Mouse (Mus musculus): ENCODE measurements at regions not wholly inside any gene's neighbourhood (a gene's known extent, or its start where the extent isn't known, plus 50 kb on each side); places are given as distances from the start of the nearest gene placed in this dataset.
A peak's percentile ranks its signal among the peaks of the same experiment; 100 is the strongest.

- DNase-seq: no peak
These were observed 106.6 kb downstream of the Pdcd6ip start for GRCm38 (mm10) chr9:113601451-113601850.

DNA sequence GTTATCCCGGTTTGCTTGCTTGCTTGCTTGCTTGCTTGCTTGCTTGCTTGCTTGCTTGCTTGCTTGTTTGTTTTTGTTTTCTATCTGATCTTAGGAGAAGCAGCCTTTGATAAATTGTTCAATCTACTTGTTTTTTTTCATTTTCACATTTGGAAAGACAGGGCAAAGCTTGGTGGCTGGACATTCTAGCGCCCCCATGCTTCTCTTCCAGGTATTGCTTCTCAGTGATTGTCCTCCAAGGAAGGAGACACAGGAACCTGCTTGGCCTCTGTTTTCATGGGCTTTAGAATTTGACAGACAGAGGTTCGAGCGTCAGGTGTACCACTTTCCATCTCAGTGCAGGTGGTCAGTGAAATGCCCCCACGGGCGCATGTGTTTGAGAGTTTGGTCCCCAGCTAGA is 120.8 kb downstream of the Pdcd6ip start:
- DNase-seq: no peak

DNA sequence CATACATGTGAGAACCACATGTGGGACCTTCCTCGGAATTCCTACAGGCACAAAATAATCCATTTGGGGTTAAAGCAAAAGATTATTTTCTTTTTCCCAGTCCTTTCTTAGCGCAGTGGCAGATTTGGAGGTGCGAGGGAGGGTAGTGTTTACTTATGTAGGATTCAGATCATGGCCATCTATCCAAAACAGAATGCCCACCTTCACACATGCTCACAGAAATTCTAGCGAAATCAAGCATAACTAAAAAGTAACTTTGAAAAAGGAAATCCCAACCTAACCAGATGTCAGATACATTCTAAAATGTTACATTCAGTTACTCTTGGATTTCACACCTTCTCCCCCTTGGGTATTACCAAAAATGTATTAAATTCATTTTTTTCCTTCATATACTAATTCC is 121.6 kb downstream of the Pdcd6ip start:
- no peak for DNase-seq

DNA sequence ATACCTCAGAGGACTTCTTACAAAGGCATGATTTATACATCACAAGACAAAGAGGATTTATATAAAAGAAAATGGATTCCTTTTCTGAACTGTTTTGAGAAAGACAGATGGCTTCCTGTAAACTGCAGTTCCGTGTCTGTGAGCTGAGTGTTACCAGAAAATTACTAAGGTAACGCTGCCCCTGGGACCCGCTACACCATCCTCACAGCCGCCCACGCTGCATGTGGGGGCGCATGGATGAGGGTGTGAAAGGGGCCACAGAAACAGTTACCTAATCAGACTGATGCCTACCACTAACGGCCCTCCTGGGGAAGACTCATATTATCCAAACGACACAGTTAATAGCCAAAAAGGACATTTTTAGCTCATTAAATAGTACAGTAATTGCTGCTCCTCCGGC is 129.8 kb downstream of the Pdcd6ip start:
- DNase-seq: no peak

GRCm38 (mm10) chr9:113568849-113569248 is 139.2 kb downstream of the Pdcd6ip start:
- no peak for DNase-seq

GRCm38 (mm10) chr9:113567705-113568104 is 140.4 kb downstream of the Pdcd6ip start:
- no peak for DNase-seq

- no peak for DNase-seq
These were observed 141.4 kb downstream of the Pdcd6ip start for GRCm38 (mm10) chr9:113566620-113567019.

- DNase-seq: no peak
These were observed 154.1 kb downstream of the Pdcd6ip start for GRCm38 (mm10) chr9:113553911-113554310.

- no peak for DNase-seq
These were observed 160.6 kb downstream of the Pdcd6ip start for GRCm38 (mm10) chr9:113547458-113547857.

DNA sequence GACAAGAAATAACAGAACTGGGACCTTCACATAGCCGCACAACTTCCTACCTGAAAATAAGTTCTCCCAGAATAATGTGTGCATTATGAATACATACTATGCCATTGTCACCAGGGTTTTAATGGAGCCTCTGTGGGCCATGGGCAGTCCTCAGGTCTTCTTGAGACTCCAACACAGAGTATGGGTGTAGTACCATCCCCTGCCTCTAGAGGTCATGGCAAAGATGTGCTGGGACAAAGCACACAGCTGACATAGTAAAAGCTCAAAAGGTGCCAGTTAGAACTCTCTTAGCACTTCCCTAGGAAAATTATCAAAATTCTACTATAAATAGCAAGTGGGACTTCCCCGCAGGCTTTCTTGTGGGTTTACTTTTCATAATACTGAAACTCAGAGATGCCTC is 179.5 kb downstream of the Pdcd6ip start:
- peak; percentile 52 for DNase-seq

- no peak for DNase-seq
These were observed 183.8 kb downstream of the Pdcd6ip start for GRCm38 (mm10) chr9:113524307-113524706.

- DNase-seq: no peak
These were observed 184.9 kb downstream of the Pdcd6ip start for GRCm38 (mm10) chr9:113523173-113523572.

GRCm38 (mm10) chr9:113519727-113520126 is 188.3 kb downstream of the Pdcd6ip start:
- DNase-seq: no peak

DNA sequence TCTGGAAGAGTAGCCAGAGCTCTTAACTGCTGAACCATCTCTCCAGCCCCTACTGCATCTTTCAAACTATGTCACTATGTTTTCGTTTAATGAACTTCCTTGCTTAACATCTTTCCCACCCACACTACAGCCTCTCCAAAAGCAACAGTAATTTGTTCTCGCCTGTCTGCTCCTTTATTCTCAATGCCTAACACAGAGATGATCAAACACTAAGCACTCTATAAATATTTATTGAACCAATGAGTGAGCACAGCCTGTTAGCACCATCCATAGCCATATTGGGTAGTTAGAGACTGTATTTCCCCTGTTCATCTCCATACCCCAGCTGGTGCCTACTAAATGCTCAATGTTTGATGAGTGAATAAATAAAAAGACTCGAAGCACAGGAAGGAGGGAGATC is 189.6 kb downstream of the Pdcd6ip start:
- DNase-seq: no peak

DNA sequence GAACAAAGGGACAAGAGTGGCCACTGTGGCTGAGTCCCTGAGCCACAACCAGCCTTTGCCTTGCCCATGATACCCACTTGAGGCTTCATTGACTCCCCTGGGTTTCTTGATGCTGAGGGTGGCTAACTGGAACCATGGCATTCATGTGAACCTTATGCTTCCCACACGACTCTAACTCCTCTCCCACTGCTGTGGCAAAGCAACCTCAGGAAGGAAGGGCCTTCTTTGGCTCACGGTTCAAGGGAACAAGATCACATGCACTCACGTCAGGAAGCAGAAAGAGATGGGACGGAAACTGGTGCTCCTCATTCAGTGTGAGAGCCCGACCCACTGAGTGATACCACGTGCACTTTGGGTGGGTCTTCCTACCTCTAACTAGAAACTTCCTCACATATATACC is 190.3 kb downstream of the Pdcd6ip start:
- no peak for DNase-seq

DNA sequence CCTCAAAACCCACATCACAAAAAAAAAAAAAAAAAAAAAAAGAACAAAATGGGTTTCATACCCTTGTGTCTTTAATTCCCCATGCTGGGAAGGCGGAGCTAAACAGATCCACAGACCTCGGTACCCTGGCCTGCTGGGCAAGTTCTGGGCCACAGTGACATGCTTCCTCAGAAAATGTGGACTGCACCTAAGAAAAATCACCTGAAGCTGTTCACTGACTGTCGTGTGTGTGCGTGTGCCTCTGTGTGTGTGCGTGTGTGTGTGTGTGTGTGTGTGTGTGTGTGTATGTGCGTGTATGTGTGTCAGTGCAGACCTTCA is 192.4 kb downstream of the Pdcd6ip start:
- DNase-seq: no peak

GRCm38 (mm10) chr9:113514846-113515702 is 193.0 kb downstream of the Pdcd6ip start:
- DNase-seq: no peak

GRCm38 (mm10) chr9:113511302-113511701 is 196.8 kb downstream of the Pdcd6ip start:
- no peak for DNase-seq

DNA sequence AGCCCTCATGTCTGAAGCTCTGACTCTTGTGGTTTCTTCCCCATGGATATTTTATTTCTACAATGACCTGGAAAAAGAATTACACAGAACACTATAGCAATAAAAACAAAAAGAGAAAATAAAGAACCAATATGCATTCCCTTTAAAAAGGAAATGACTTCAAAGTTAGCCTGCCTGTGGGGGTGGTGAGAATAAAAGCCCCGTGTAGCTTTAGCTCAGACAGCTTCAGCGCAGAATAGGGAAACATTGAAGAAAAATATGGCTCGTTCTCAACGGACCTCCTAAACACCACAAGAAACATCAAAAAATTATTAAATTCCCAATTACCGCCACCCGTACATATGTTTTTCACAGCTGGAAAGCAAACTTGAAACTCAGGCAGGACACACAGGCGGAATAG is 198.7 kb downstream of the Pdcd6ip start:
- DNase-seq: no peak

DNA sequence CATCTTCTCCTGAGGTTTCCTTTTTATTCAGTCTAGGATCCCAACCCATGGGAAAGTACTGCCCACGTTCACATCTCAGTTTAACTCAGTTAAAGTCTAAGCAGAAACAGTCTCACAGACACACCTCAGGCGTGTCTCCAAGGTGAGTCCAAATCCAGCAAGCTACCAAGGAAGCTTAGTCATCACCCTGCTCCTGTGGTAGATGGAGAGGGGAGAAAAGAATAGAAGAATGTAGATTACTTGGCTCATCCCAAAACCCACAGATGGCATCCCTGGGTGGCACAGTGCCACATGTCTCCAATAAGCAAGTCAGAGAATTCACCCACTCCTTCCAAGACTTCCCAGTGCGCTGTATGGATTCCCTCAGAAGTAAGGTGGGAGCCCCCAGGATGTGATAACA is 199.2 kb downstream of the Pdcd6ip start:
- no peak for DNase-seq

DNA sequence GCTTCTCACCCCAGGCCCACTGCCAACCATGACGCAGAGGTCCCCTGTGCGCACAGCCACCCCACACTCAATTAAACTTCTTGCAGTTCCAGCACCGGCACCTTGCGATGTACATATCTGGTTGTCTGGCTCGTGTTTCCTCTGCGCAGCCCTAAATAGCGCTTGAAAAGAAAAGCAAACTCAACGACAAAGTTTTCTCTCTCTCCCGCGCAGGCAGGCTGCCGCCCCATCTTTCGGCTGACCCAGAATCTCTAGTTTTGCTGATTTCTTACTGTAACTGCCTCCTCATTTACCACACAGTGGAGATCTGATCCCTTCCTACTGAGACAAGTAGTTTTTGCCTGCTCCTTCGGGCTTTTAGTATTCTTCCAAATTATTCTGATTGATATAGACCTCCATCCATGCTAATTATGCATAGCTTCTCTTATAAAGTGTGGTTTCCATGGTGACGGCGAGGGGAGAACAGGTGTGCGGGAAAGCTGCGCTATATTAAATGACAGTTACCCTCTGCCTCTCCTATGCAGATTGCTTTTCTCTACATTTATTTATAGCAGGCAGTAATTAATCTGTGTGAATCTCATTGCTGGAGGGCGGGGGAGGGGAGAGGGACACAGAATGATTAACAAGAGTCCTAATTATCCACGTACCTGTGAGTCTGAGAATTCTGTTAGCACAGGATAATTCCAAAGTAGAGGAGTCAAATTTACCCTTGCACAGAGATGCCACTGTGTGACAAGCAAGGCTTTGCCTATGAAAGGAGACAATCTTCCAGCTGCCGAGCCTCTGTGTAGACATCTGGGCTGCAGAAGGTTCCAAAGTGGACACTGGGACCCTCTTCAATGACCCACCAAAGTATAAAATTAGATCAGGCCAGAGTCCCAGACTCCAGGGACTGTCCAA is 200.2 kb downstream of the Pdcd6ip start:
- DNase-seq: no peak

DNA sequence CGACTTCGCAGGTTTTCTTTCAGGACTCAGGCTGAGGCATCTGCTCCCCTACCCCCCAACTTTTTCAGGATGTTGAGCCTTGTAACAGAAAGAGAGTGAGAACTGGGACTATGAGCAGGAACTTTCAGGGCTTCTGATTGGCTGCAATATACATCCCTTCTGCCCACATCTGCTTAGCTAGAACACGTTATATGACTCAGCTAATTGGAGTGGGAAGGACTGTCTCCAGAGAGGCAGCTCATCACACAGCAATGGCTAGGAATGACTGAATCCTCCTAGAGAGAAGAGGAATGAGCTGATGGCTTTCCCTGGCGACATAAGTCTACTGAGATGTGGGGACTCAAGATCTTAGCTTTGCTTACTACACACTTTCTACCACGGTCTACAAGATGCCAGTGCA is 208.8 kb downstream of the Pdcd6ip start:
- DNase-seq: no peak

GRCm38 (mm10) chr9:113496176-113496732 is 211.8 kb downstream of the Pdcd6ip start:
- DNase-seq: no peak

DNA sequence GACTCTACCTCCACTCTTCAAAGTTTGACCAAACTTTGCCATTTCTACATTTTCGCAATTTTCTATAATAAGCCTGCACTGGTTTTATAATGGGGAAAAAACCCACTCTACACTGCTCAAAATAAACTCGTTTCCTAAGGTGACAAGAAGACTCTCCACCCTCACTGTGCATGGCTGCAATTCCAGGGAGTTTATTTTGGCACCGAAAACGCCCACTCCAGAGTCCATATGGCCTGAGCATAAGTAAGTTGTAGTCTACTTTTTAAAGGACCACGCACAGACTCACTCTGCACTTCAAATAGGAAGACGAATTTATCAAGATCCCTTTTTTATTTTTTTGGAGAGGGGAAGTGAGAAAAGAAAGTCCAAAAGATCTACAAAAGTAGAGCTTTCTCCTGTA is 219.4 kb downstream of the Pdcd6ip start:
- no peak for DNase-seq

Measured in kidney, adult 18-20 months (tissue).